Mouse (Mus musculus) heart, adult 18-20 months (tissue): ENCODE measurements at regions not wholly inside any gene's neighbourhood (a gene's known extent, or its start where the extent isn't known, plus 50 kb on each side); places are given as distances from the start of the nearest gene placed in this dataset.

Experiments
- DNase-seq, 2 experiments: peaks; one replicate each; pipeline ENCODE4 v3.0.0; 2021 to 2022; ENCODE audit warnings: mixed read lengths in 1 of 2

DNA sequence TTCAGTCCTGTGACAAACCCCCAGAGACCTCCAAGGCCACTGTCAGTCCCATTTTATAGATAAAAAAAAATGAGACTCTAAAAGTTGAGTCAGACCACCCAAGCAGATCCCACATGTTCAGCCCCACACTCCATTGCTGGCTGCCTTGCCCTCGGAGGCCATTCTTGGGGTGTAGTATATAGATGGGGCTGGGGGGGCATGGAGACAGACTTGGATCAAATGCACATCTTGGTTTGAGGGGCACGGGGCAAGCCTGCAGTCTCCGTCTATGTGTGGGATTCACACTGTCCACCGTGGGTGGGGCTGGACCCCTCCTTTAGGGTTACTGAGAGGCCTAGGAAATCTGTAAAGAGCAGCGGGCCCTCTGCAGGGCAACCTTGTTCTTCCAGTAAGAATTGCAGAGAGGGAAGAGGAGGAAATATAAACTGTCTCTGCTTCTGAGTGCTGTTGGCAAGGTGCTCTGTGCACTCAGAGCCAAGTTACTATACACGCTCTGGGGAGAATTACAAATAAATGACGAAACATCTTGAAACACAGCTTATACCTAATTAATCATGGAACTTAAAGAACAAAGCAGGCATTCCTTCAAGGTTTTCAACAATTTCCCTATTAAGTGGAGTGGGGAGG lies 184.4 kb upstream of the Habp2 start:
- DNase-seq = no peak

DNA sequence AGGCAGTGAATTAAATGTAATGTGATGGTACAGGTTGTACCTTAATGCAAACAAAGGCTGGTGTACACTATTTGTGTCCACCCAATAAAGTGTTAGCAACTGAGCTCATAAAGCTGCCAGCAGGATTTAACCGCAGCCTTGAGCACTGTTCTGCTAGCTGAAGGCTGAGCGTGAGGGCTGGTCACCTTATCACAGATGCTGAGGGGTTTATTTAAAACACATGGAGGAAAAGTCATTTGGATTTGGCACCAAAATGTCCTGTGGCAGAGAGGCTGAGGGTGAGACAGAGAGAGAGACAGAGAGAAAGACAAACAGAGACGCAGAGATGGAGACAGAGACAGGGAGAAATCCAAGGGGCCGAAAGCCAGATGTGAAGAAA lies 181.9 kb upstream of the Habp2 start:
- no peak for DNase-seq

DNA sequence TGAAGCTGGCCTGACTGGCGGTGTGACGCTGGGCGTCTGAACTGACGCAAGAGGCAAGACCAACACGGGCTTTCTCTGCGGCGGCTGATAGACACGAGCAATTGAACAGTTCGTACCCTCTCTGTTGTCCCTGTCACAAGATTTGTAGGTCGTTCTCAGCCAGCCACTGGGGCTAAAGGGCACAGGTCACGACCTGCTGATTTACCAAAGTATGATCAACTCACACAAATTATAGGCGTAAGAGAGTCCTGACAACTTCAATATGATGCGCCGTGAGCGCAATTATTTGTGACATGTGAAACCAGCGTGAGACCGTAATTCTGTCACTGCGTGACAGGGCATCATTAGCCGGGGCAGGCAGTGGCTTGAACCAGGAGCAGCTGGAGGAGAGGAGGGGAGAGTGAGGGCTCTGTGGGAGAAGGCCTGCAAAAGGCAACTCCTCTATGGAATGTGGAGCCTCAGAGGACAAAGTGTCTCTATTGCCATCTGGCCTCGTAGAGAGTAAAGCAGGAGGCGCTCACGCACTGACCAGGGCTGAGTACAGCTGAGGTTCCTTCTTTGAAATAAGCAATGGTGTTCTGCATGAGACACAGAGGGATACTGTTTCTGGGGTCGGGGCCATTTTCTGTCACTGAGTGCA lies 181.4 kb upstream of the Habp2 start:
- peak in 1 of 2 experiments; percentile 3 for DNase-seq

DNA sequence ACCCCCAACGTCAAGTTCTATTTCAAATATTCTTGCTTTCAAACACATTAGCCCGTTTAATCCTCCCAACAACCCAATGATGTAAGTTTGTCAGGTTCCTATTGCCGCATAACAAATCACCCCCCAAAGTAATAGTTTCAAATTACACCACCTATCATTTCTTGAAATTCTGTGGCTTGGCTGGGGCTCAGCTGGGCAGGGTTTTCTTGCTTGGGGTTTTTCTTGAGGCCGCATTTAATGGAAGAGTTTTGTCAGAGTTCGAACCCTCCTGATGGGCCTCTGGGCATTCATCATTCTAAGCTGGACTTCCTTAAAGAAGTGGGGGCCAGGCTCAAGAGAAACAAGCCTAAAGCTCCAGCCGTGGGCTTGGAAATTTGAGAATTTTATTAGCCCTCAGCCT lies 178.1 kb upstream of the Habp2 start:
- no peak for DNase-seq

DNA sequence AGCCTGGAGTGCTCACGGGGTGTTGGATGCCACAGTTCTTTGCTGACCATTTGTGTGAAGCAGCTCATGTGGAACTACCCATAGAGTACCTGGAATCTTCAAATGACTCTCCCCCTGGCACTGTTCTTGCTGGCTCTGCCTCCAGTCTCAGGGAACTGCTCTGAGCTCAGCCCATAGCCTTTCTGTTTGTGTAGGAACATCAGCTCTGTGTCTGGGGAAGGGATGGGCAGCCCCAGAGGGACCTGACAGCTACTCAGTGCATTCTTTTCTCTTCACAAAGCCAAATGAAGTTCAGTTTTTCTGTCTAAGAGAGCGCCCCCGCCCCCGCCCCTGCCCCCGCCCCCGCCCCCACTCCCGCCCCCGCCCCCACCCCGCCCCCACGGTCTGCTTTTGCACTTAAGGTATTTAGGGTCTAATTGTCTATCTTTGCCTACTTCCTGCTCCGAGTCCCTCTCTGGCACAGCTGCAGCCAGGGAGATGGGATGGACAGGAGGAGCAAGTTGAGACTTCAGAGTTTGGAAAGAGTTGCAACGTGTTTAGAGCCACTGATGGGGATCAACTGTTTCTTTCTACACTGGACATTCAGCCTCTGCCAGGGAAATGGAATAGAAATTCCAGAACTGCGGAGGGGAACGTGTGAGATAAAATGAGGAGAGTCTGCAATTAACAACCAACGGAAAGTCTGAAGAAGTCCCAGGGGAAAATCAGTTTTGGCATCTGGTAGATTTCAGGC lies 171.2 kb upstream of the Habp2 start:
- peak; percentile 8 to 27 for DNase-seq

DNA sequence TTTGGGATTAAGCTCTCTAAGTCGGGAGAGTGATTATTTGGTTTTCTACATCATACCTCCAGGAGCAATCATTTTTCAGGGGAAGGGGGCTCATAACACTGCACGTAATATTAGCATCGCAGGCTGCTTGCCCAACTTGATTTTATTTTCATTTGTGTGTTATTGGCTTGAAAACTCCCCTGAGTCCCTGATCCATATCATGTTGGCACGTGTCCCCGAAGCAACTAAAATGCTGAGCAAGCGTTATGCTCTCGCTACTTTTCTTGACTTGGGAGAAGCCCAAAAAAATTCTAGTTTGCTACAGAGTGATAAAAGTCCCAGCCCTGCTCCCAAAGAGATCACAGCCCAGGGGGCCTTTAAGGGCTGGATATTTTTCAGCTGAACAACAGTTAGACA lies 170.7 kb upstream of the Habp2 start:
- peak in 1 of 2 experiments; percentile 35 for DNase-seq

DNA sequence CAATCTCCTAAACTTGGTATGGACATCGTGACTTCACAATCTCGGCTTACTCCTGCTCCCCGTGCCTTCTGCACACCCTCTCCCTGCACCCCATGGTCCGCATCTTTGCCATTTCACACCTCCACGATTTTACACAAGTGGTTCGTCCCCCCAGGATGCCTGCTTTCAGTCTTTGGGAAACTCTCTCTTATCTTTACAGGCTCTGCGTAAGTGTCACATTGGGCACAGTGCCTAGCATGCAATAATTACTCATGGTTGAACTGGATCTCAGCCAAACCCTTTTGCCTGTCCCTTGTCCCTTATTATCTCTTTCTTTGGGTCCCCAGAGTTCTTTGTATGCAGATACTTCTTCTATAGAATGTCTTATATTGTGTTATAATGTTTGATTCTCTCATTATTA lies 166.2 kb upstream of the Habp2 start:
- DNase-seq = peak in 1 of 2 experiments; percentile 12

DNA sequence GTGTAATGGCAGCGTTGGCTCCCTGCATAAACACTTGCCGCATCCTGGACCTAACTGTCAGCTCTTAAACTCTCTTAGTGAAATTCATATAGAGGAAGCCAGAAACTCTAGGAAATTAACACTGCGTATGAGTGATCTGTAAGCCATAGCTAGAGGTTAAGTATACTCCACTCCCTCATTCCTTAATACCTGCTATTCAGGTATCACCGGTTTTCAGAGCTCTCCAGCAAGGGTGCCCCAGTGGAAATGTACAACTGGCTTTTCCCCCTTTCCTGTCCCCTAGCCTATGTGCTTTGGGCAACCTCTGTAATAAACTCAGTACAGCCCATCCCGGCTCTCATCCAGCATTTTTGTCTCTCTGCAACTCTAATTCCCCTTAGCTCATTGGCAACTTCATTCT lies 164.8 kb upstream of the Habp2 start:
- no peak for DNase-seq

DNA sequence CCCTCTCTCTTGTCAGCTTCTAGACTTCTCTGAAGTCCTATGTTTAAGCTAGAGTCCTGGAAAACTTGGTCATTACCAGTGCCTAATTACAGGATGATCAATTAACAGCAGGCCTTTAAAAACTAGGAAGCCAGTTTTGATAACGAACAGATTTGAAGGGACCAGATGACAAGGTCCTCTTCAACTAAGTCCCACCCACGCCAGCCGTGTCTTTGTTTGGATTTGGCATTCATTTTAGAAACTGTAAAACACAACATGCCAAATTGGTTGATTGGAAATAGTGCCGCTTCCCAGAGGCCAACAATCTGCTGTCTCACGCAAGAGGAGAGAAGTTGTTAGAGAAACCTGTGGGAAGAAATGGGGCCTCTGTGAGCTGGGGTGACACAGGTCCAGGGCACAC lies 155.4 kb upstream of the Habp2 start:
- no peak for DNase-seq

DNA sequence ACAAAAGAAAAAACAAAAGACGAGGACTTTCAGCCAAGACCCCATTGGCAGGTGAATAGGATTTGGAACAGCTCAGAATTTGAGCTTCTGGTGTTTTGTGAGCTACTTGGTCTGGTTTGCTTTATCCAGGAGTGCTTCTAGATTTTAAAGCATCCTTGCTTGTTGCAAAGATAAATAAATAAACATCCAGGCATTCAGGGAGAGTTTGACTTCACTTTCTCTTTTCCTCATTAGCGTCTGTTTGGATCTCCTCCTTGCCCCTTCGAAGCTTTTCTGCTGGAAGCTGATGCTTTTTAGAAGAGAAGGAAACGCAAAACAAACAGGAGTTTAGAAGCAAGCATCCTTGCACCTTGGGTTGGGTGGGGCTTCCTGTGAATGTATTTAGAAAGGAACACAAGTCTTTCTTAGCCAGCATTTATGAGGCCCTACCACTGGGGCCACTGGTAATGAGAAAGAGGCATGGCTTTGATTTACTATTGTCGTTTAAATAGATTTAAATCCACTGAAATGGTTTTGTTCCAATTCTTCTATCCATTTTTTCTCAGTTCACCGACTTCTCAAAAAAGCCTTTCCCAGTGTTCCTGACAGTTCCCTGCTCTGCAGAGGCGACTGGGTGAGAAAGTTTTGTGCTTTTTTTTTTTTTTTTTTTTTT lies 153.9 kb upstream of the Habp2 start:
- DNase-seq = no peak

DNA sequence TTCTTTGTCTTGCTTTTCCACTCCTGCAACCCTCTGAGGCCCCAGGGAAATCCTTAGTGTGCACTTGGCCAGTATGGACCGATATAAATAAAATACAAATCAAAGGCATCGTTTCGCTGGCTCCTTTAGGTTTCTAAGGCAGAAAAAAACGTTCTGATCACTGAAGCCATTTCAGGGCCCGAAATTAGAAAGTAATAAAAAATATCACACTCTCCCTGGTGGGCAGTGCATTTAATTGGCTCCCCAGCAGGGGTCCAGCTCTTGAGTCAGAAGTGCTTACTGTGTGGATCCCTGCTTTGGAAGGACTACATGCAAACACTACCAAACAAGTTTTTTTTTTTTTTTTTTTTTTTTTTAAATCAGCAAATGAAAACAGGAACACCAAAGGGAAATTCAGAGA lies 153.4 kb upstream of the Habp2 start:
- no peak for DNase-seq

DNA sequence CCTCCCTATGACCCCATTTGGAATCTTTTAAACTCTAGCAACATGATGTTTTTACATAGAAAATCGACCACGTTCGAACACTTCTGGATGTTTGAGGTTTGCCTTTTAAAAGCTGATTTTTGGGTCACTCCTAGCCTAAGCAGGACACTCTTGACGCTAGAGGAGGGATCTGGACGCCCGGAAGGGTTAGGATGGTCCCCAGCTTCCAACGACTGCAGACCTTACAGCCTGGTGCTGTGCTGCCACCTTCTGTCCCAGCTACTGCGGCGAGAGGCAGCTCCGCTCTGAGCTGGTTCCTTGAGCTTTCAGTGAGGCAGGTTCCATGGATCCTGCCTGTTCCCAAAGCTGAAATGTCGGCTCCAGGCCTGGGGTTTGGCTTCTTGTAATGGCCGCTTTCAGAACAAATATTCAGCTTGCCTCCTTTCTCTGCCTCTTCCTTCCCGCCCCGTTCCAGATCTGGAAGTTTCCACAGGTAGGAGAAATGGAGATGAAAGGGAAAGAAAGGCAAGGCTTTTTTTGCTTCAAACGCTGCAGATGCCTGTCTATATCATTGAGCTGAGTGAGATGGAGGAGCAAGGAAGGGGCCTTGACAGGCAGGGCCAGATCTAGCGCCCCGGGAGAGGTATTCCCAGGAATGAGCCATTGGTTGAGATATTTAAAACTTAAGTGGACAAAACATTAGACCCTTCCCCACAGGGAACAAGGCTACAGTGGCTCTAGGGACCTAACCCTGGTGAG lies 152.7 kb upstream of the Habp2 start:
- DNase-seq = peak; percentile 66 to 76

DNA sequence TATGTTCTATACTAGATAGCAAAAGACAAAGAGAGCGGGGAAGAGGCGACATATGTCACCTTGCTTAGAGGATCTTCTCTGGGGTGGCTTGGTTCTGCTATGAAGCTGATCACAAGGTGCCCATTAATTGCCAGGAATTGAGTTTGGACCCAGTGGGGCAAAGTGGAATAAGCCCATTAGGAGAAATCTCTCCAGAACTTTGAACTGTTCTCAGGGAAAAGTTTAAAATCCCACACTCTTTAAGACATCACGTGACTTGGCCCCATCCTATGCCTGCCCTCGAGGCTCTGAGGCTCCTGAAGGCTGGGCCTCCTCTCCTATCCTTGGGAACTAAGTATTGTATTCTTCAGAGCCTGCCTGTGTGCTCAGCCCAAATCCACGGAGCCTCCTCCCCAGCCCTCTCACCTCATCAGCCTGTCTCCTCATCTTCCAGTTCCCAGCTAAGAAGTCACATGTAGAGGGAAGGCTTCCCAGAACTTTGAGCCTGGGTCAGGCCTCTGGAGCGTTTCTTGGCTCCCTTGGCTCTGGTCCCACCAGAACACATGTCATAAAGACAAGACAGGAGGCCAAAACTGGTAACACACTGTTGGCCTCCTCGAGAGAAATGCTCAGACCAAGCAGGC lies 151.5 kb upstream of the Habp2 start:
- peak; percentile 7 to 40 for DNase-seq

DNA sequence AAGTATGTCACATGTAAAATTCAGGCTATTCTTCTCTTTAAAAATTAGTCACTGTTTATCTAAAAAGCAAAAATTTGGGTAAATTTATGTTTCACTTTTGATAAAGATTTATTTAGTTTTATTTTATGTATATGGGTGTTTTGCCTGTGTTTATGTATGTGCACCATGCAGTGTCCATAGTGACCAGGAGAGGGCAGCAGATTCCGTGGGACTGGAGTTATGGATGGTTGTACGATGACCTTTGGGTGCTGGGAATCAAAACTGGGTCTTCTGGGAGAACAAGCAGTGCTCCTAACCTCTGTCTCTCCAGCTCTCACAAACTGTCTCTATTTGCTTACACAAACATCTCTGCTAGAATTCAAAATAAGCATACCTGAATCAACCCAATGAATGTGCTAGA lies 146.4 kb upstream of the Habp2 start:
- DNase-seq = no peak

DNA sequence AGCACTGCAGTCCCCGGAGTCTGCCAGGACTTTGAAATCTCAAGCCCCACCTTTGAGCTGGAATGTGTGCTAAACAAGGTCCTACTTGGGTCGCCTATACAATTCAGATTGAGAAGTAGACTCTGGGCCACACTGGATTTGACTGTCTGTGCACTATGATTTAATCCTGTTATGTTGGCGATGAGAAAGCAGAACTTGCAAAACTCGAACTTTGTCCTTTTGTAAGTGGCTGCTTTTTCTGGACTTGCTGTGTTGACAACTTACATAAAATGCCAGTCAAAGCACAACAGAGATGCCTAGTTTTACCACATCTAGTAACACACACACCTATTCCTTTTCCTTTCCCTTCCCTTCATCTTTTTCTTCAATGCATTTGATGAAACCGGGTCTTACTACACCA lies 142.7 kb upstream of the Habp2 start:
- no peak for DNase-seq

DNA sequence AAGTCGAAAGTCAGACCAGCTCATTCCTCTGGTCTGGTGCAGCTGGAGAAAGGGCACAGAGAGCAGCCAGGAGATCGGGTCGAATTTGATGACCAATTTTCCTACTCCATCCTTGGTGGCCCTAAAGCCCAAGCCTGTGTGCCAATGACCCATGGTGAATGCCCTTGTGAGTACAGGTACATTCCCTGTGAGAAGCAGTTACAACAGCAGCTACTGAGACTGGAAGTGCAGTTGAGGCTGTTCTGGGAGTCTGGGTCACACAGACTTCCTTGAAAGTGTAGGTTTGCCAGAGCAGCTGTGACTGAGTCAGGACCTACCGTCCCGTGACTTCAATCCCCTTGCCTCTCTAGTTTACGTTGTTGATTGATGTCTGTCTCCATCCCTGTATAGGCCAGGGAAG lies 129.8 kb upstream of the Habp2 start:
- DNase-seq = peak in 1 of 2 experiments; percentile 18

DNA sequence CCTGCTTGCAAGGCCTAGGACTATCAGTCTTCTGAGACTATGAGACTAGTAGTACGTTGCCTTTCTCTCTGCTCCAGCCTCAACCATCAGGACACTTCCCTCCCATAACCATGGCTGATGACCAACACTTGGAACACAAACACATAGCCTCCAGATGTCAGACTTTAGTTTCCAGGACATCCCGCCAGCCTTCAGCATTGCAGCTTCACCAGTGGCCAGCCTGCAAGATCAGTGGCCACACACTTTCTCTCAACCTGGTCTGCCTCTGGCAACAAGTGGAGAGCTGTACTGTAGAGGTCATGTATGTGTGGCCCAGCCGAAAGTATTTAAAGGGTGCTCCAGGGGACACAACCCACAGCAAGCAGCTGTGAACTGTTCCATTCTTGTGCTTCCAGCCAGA lies 124.8 kb upstream of the Habp2 start:
- peak; percentile 74 to 82 for DNase-seq

DNA sequence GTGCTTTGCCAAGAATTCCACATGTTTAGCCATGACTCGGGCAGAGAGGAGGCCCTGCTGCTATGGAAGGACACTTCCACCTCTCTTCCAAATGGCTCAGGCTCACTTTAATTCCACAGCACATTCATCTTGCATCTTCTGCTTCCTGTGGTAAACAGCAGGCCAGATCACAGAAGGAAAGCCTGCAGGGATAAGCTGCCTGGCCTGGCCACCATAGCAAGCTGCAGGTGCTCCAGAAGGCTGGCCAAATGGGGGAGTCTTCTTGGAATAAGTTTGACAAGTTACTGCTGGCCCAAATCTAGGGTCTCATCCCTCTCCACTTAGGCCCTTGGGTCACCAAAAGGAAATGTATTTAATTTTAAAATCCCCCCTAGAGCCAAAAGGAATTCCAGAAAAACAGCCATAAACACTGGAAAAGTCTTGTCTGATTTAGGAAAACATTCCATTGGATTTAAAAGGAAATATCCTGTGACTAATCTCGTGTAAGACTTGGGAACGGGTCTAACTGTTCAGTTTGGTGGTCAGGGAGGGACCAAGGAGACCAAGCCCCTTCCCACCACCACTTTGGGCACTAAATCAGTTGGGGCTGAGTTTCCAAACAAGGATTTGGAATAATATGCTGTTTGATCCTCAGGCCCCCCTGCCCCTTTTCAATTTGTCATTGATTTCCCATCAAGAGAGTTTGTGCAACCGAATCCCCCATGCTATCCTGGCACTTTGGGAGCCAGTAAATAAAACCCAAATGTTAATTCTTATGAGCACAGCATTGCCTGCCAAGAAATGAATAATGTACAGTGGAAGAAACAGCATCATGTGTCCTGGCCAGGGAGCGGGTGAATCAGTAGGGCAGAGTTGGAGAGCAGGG lies 117.6 kb upstream of the Habp2 start:
- no peak for DNase-seq

DNA sequence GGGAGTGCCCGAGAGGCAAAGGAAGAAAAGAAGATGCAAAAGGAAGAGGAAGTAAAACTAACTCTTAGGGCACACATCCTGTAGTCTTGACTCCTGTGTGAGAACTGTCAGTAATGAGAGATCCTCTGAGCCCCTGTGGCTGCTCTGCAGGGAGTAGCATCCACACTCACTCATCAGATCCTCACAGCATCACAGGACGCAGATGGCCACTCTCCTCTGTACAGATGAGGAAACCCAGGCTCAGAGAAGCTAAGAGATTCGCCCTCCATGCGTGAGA lies 117.0 kb upstream of the Habp2 start:
- DNase-seq = no peak

DNA sequence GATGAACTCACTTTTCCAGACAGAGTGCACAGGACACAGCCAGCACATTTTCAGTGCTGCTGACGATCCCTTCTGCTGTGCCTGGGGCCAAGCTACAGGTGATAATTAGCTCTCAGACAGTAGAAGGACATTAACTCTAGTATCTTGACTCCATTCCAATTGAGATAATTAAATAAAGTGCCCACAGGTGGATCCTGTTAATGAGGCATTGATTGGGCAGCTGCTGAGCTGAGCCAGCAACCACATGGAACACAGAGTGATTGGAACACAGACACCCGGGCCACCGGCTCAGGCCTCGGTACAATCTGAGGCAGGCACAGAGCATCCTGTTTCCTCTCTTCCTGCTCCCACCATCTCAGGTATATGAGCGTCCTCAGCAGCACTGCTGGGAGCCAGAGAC lies 114.5 kb upstream of the Habp2 start:
- DNase-seq = no peak

DNA sequence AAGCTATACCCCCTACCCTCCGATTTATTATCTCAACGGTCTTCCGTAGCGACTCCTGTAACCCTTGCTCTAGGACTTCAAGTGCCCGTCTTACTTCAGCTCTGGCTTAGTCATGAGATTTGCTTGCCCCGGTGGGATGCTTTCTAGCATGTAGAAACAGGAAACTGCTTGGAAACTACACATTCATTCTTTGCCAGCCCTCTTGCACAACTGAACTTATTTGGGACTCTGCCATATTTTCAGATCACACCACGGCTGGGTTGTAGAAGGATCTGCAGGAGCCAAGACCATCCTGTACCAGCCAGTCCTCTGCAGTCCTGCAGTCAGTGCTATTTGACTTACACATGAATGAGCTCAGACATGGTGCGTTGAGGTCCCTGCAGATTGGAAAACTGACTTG lies 110.9 kb upstream of the Habp2 start:
- peak; percentile 78 to 84 for DNase-seq
